Mouse (Mus musculus) erythroblast, embryonic 14.5 days (primary cell): ENCODE measurements around the gene Serpina1e.

ENCODE experiments used
- GATA1 ChIP-seq: IDR thresholded peaks from 2 replicates; pipeline ENCODE4 v1.6.1; 2012; ENCODE audit warnings: low read length, inconsistent platforms, mixed read lengths
- TAL1 ChIP-seq: IDR thresholded peaks from 3 replicates; pipeline ENCODE4 v1.6.1; 2012; ENCODE audit warnings: low read length, inconsistent platforms, mixed read lengths

- no peak for TF ChIP-seq TAL1
- TF ChIP-seq GATA1, result no peak
These were observed 45.9 kb upstream of the Serpina1e start for GRCm38 (mm10) chr12:104004689-104005088.
